Mouse (Mus musculus) thymus, adult 2 months (tissue): ENCODE measurements at regions not wholly inside any gene's neighbourhood (a gene's known extent, or its start where the extent isn't known, plus 50 kb on each side); places are given as distances from the start of the nearest gene placed in this dataset.

ENCODE experiments used
- DNase-seq: peaks from one replicate; pipeline ENCODE4 v3.0.0; 2021
- H3K27ac ChIP-seq: fragments of 200-500 bp; 2 replicates; pipeline ENCODE4 v1.5.1; 2012; ENCODE audit warnings: low read length, control low read depth; ENCODE audit not compliant: control insufficient read depth, insufficient read depth
- H3K27me3 ChIP-seq: fragments of 200-500 bp; 2 replicates; pipeline ENCODE4 v1.6.1; 2012; ENCODE audit warnings: mild to moderate bottlenecking, low read length, moderate library complexity, mixed read lengths; ENCODE audit not compliant: control insufficient read depth, insufficient read depth
- H3K36me3 ChIP-seq: fragments of 200-500 bp; 2 replicates; pipeline ENCODE4 v1.6.1; 2012; ENCODE audit warnings: mild to moderate bottlenecking, low read length, moderate library complexity; ENCODE audit not compliant: control insufficient read depth, insufficient read depth
- H3K4me1 ChIP-seq: fragments of 200-500 bp; replicated peaks from 2 replicates; pipeline ENCODE4 v1.6.1; 2012; ENCODE audit warnings: low read length; ENCODE audit not compliant: control insufficient read depth, insufficient read depth
- H3K4me3 ChIP-seq: fragments of 200-500 bp; 2 replicates; pipeline ENCODE4 v1.5.1; 2012; ENCODE audit warnings: mild to moderate bottlenecking, low read length, control low read depth, moderate library complexity; ENCODE audit not compliant: control insufficient read depth, insufficient read depth
- CTCF ChIP-seq: fragments of 200-500 bp; IDR thresholded peaks from 2 replicates; pipeline ENCODE4 v1.5.1; 2012; ENCODE audit warnings: mild to moderate bottlenecking, control low read depth, low read length, moderate library complexity, borderline replicate concordance; ENCODE audit not compliant: control insufficient read depth, poor library complexity, insufficient read depth; ENCODE audit errors: extremely low read depth
- POLR2A ChIP-seq: fragments of 200-500 bp; IDR thresholded peaks from 2 replicates; pipeline ENCODE4 v1.6.1; 2012; ENCODE audit warnings: mild to moderate bottlenecking, low read length, control low read depth, moderate library complexity; ENCODE audit not compliant: control insufficient read depth, poor library complexity, insufficient read depth; ENCODE audit errors: extremely low read depth
- WGBS: fragments of 180-500 bp; shearing (Covaris S2); methylation state at CpG from one replicate; pipeline ENCODE4 v1.1.7; 2018; 5-methylcytosine and 5-hydroxymethylcytosine counted together

- Histone ChIP-seq H3K4me1 (no peaks in the 10 kb centered on the region; the same call in 1 of the 2 replicates), H3K27ac (no peak overlapping the region), H3K4me3 (no peak overlapping the region), H3K36me3 (no peaks in the 10 kb centered on the region), H3K27me3 (no peaks in the 10 kb centered on the region)
- no peak for TF ChIP-seq CTCF
- TF ChIP-seq POLR2A = no peak
- 81% methylated on average over 4 of the region's 4 CpGs for WGBS
- no peak for DNase-seq
Observed at GRCm38 (mm10) chr1:183516167-183516566, 98.2 kb downstream of the Hhipl2 start.

- Histone ChIP-seq H3K4me1 (no peaks in the 10 kb centered on the region), H3K36me3 (no peaks in the 10 kb centered on the region), H3K27me3 (no peaks in the 10 kb centered on the region), H3K27ac (no peak overlapping the region), H3K4me3 (no peak overlapping the region)
- no peak for TF ChIP-seq POLR2A
- TF ChIP-seq CTCF = no peak
- DNase-seq = no peak
- WGBS = 96% methylated on average over 4 of the region's 4 CpGs
Observed at GRCm38 (mm10) chr1:183517236-183517635, 99.2 kb downstream of the Hhipl2 start.

DNA sequence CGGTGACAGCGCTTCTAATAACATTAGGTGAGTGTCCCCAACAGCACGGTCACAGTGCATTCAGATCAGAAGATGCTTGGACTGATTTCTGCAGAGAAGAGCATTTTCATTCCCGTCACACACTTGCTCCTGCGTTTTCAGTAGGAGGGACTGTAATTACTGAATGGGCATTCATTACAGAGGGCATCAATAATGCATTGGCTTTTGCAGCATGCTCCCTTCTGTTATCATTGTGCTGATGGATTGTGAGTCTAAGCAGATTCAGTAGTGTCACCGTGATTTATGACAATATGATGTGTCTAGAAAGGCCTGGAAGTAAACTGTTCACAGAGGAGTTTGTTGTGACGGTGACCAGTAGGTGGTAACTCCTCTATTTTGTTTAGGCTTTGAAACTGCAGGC, 103.6 kb downstream of the Hhipl2 start:
- 94% methylated on average over 7 of the region's 7 CpGs for WGBS
- no peak for DNase-seq
- no peaks in the 10 kb centered on the region for H3K36me3 ChIP-seq
- H3K27me3 ChIP-seq = no peaks in the 10 kb centered on the region
- TF ChIP-seq POLR2A (no peak), CTCF (no peak)
- no peak overlapping the region for H3K27ac ChIP-seq
- no peaks in the 10 kb centered on the region for H3K4me1 ChIP-seq
- H3K4me3 ChIP-seq = no peak overlapping the region

DNA sequence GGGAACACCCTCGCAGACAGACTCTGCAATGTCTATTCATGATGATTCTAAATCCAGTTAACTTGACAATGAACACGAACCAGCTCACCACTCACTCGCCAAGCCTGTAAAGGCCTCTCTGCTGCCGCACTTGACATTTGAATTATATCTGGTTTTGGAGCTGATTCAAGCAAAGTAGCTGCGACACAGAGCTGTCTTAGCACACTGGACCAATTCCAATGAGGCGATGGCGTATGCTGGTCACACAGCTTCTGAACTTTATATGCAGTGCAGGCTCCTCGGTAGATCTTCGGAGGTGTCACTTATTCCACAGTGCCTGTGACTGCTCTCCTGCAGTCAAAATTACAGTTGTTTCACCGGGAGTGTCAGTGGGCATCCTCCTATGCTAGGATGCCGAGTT, 115.4 kb downstream of the Hhipl2 start:
- TF ChIP-seq POLR2A (no peak), CTCF (no peak)
- Histone ChIP-seq H3K36me3 (no peaks in the 10 kb centered on the region), H3K4me3 (no peak overlapping the region), H3K4me1 (no peaks in the 10 kb centered on the region), H3K27ac (no peak overlapping the region), H3K27me3 (no peaks in the 10 kb centered on the region)
- WGBS = 94% methylated on average over 11 of the region's 11 CpGs
- DNase-seq = no peak

DNA sequence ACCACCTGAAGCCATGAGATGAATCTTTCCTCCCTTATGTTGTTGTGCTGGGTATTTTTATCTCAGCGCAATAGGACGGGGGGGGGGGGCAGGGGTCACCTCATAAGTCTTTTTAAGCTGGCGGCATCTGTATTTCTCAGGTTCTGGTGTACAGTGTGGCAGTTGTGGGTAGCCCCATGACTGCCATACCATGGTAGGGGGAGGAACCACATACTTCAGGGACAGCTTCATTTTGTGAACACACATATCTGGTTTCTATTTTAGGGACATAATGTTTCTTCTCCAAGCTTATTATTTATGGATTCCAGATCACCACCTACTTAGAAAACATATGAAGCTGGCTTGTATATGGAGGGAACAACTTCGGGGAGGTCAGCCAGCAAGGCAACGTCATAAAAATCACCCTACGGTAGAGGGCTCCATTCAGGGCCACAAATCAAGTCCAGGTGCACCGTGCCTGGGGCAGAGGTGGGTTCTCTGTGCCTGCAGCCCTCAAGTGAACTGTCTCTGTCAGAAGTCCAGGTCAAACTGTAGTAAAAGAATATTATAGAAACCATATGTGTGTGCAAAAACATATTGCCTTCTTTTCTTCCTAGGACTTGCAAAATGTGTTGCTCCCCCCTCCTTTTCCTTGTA, 130.9 kb downstream of the Hhipl2 start:
- H3K4me1 ChIP-seq = no peaks in the 10 kb centered on the region
- no peak overlapping the region for H3K27ac ChIP-seq
- no peak overlapping the region for H3K4me3 ChIP-seq
- TF ChIP-seq POLR2A = no peak
- no peak for TF ChIP-seq CTCF
- H3K36me3 ChIP-seq = no peaks in the 10 kb centered on the region
- no peaks in the 10 kb centered on the region for H3K27me3 ChIP-seq
- WGBS = 88% methylated on average over 7 of the region's 7 CpGs
- no peak for DNase-seq

GRCm38 (mm10) chr1:183552617-183553016, 134.6 kb downstream of the Hhipl2 start:
- Histone ChIP-seq H3K4me1 (no peaks in the 10 kb centered on the region), H3K36me3 (no peaks in the 10 kb centered on the region), H3K27me3 (no peaks in the 10 kb centered on the region), H3K27ac (no peak overlapping the region), H3K4me3 (no peak overlapping the region)
- 93% methylated on average over 4 of the region's 4 CpGs for WGBS
- DNase-seq = no peak
- TF ChIP-seq CTCF = no peak
- no peak for TF ChIP-seq POLR2A

DNA sequence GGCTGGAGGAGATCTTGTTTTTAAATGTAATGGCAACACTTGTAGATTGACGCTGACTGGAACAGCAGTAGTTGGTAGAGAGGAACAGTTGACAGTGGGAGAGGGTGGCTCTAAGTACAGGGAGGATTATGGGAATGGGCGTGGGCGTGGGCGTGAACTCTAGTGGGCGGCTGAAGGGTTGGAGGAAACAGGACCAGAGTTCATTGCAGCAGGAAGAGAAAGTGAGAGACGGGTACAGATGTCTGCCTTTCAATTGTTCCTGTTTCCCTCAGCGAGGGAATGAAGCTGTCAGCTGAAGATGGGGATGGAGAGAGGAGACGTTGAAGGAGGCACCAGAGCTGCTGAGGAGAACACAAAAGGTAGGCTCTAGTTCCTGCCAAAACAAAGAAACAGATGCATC, 135.2 kb downstream of the Hhipl2 start:
- WGBS = 80% methylated on average over 8 of the region's 8 CpGs

More for the DNA sequence above, 135.2 kb downstream of the Hhipl2 start:
- Histone ChIP-seq H3K36me3 (no peaks in the 10 kb centered on the region), H3K4me3 (no peak overlapping the region), H3K27me3 (no peaks in the 10 kb centered on the region), H3K27ac (no peak overlapping the region), H3K4me1 (no peaks in the 10 kb centered on the region)
- TF ChIP-seq POLR2A (no peak), CTCF (no peak)
- no peak for DNase-seq
